Mouse (Mus musculus) liver, embryonic 11.5 days (tissue): ENCODE data around the gene Ror1. TPM values are rescaled to one million over a fixed set of nuclear protein-coding genes. Genes with fewer than 3 reads are reported as not detected.

ENCODE experiments used
- ATAC-seq: fragments of 200-750 bp; cut with Nextera tagmentation; replicated peaks from 2 replicates; pipeline ENCODE4 v1.8.0; 2017; ENCODE audit warnings: moderate number of reproducible peaks, mild to moderate bottlenecking, moderate TSS enrichment, moderate library complexity; ENCODE audit not compliant: low FRiP score
- DNase-seq: peaks from one replicate; pipeline ENCODE4 v3.0.0-alpha.2; 2017; ENCODE audit warnings: low spot score
- H3K27ac ChIP-seq: fragments of 300-500 bp; sonication (generic); 2 replicates; pipeline ENCODE4 v1.5.1; 2014; ENCODE audit warnings: mild to moderate bottlenecking, low read depth, low read length, control low read depth
- H3K27me3 ChIP-seq: fragments of 300-500 bp; sonication (generic); replicated peaks from 2 replicates; pipeline ENCODE4 v1.6.1; 2014; ENCODE audit warnings: low read length, mixed read lengths; ENCODE audit not compliant: control insufficient read depth, insufficient read depth
- H3K36me3 ChIP-seq: fragments of 300-500 bp; sonication (generic); 2 replicates; pipeline ENCODE4 v1.6.1; 2014; ENCODE audit warnings: mild to moderate bottlenecking, low read length, moderate library complexity, mixed read lengths; ENCODE audit not compliant: control insufficient read depth, insufficient read depth
- H3K4me1 ChIP-seq: fragments of 300-500 bp; sonication (generic); replicated peaks from 2 replicates; pipeline ENCODE4 v1.6.1; 2014; ENCODE audit warnings: low read length, mixed read lengths; ENCODE audit not compliant: control insufficient read depth, insufficient read depth
- H3K4me2 ChIP-seq: fragments of 300-500 bp; sonication (generic); 2 replicates; pipeline ENCODE4 v1.6.1; 2014; ENCODE audit warnings: mild to moderate bottlenecking, control low read depth, moderate library complexity
- H3K4me3 ChIP-seq: fragments of 300-500 bp; sonication (generic); 2 replicates; pipeline ENCODE4 v1.5.1; 2014; ENCODE audit warnings: low read depth, low read length, control low read depth
- H3K9ac ChIP-seq: fragments of 300-500 bp; sonication (generic); 2 replicates; pipeline ENCODE4 v1.6.1; 2014; ENCODE audit warnings: low read depth, low read length, control low read depth
- H3K9me3 ChIP-seq: fragments of 300-500 bp; sonication (generic); 2 replicates; pipeline ENCODE4 v1.6.1; 2016; ENCODE audit warnings: low read length, inconsistent platforms, mixed read lengths; ENCODE audit not compliant: control insufficient read depth
- WGBS: fragments of 180-500 bp; shearing (Covaris S2); extraction: QIAGEN DNeasy Blood & Tissue Kit; methylation state at CpG from one replicate; pipeline ENCODE4 v1.1.7; 2014; 5-methylcytosine and 5-hydroxymethylcytosine counted together
- polyA plus RNA-seq: library from polyadenylated mRNA; unstranded; fragments of >200 nt; fragmentation: Nextera tagmentation; extraction: Ambion mirVana; gene quantifications from 2 replicates; pipeline ENCODE4 v1.2.1, GENCODE M21; 2014

Ror1 gene
- polyA plus RNA-seq, 1 experiment from 2014 or later, result 4.1 TPM

DNA sequence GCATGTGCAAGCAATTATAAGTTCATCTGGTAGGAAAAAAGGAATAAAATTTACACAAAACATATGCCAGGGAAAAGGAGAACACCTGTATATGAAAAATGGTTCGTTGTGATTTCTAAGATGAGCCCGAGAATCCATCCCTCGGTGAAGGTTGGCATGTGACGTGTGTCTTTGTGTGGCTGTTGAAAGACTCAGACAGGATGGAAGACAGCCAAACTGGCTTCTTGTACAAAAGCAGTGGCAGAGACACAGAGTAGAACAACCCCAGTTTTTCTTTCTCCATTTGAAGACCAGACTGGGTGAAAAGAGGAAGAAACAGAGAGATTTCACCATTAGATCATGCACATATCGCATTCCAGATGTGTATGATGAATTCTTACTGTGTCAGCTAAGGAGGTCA is 62.8 kb downstream of the Ror1 start:
- DNase-seq, result no peak
- Histone ChIP-seq H3K36me3 (no peaks in the 10 kb centered on the region), H3K27me3 (no peaks in the 10 kb centered on the region), H3K4me2 (no peak overlapping the region), H3K4me3 (no peak overlapping the region), H3K9me3 (no peaks in the 10 kb centered on the region), H3K4me1 (no peaks in the 10 kb centered on the region), H3K27ac (no peak overlapping the region), H3K9ac (no peak overlapping the region)
- no peak for ATAC-seq
- WGBS, result 82% methylated on average over 5 of the region's 5 CpGs

DNA sequence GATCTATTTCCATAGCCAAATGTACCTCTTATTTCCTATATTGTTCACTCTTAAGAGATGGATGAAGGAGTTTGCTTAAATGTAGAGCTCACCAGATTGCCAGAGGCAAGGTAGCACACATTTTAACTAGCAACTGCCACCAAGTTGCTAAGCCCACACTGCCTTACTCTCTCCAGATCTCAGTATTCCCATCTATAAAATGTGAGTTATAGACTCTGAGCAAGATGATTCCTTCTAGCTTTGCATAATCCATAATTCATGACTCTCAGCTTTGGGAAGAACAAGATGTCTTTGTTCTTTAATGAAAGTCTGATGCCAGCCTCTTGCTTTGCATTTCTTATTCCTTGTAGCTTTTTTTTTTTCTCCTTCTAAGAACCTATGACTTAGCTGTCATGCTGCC is 64.6 kb downstream of the Ror1 start:
- Histone ChIP-seq H3K4me3 (no peak overlapping the region), H3K36me3 (no peaks in the 10 kb centered on the region), H3K9ac (no peak overlapping the region), H3K27ac (no peak overlapping the region), H3K4me2 (no peak overlapping the region), H3K9me3 (no peaks in the 10 kb centered on the region), H3K4me1 (no peaks in the 10 kb centered on the region), H3K27me3 (no peaks in the 10 kb centered on the region)
- ATAC-seq (no peak), DNase-seq (no peak)

DNA sequence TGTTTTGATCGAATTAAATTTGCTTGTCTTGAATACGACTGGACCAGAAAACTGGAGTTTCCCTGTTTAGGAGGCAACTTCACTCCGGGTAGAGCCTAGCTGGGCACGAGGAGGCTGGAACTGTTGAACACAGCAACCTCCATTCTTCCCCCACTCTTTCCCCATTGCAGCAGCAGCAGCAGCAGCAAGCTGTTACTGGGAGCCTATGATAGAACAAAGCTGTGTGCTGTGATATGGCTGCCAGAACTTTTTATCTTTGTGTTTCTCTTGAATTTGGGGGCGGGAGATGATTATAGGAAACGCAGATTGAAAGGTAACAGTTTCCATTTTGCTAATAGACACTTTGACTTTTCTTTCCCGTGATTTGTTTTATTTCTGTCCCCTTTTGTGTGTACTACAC is 70.2 kb downstream of the Ror1 start:
- Histone ChIP-seq H3K4me1 (no peaks in the 10 kb centered on the region), H3K27me3 (no peaks in the 10 kb centered on the region), H3K27ac (no peak overlapping the region), H3K9ac (no peak overlapping the region), H3K4me3 (no peak overlapping the region), H3K4me2 (no peak overlapping the region), H3K9me3 (no peaks in the 10 kb centered on the region), H3K36me3 (no peaks in the 10 kb centered on the region)
- DNase-seq (no peak), ATAC-seq (no peak)
- WGBS, result 78% methylated on average over 7 of the region's 7 CpGs

DNA sequence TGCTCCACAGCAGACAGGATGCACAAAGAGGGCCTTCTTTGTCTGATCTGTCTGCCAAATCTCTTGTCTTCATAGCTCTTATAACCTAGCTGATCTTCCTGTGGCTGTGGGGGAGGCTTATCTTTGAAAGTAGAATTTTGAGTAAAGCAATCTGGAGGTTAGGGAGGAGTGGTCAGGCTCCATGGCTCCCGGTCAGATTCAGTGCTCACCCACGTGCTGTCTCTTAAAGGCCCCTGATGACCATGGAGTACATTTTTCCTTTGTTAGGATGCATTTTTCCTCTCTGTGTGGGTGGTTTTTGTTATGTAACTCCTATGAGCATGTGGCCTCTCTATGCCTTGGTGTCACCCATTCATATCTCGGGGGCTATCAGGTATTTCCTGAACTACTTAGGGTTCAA is 71.3 kb downstream of the Ror1 start:
- no peak overlapping the region for H3K4me2 ChIP-seq
- H3K27me3 ChIP-seq, result no peaks in the 10 kb centered on the region
- H3K27ac ChIP-seq, result no peak overlapping the region
- H3K9me3 ChIP-seq, result no peaks in the 10 kb centered on the region
- H3K4me3 ChIP-seq, result no peak overlapping the region
- DNase-seq, result no peak
- no peaks in the 10 kb centered on the region for H3K36me3 ChIP-seq
- H3K9ac ChIP-seq, result no peak overlapping the region
- ATAC-seq, result no peak
- no peaks in the 10 kb centered on the region for H3K4me1 ChIP-seq
- WGBS, result 56% methylated on average over 3 of the region's 3 CpGs

DNA sequence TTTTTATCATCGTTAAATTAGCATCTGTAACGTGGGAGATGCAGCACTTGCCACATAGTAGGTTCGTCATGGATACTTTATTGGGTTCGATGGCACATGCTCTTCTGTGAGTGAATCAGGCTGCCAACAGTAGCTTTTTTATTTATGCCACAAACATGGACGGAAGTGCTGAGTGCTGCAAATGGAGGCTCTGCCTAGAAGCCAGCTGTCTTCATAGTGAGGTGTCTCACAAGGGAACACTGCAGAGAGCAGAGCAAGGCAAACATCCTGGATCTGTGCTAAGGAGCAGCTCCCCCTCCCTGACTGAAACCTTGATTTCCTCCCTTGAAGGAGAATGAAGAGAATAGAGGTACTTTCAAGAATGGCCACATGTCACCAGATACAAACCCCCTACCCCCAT is 74.1 kb downstream of the Ror1 start:
- no peak for DNase-seq
- Histone ChIP-seq H3K27me3 (no peaks in the 10 kb centered on the region), H3K4me1 (no peaks in the 10 kb centered on the region), H3K4me2 (no peak overlapping the region), H3K27ac (no peak overlapping the region), H3K4me3 (no peak overlapping the region), H3K9ac (no peak overlapping the region), H3K9me3 (no peaks in the 10 kb centered on the region), H3K36me3 (no peaks in the 10 kb centered on the region)
- WGBS, result 71% methylated on average over 5 of the region's 5 CpGs
- ATAC-seq, result no peak

DNA sequence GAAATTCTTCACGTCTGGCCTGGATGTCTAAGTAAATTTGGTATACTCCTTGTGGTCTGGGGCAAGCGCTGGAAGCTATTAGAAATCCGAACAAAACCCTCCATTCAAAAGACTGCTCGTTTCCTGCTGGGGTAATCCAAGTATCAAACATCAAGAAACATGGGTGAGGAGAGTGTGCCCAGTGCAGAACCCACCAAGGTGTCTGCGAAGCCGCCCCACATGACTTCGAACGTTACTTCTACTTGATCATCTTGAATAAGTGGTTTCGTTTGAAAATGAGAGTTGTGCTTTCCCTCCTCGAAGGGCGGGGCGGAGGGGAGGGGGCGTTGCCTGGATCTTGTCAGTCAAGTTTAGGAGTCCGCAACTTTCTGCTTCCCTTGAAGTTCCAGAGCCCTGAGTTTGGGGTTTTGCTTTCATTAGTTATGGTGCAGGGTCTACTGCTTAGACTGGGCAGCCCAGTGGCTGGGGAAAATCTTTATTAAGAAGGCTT is 74.6 kb downstream of the Ror1 start:
- Histone ChIP-seq H3K9me3 (no peaks in the 10 kb centered on the region), H3K36me3 (no peaks in the 10 kb centered on the region), H3K4me3 (no peak overlapping the region), H3K27me3 (no peaks in the 10 kb centered on the region), H3K27ac (no peak overlapping the region), H3K4me2 (no peak overlapping the region), H3K4me1 (no peaks in the 10 kb centered on the region), H3K9ac (no peak overlapping the region)
- no peak for ATAC-seq
- no peak for DNase-seq
- 54% methylated on average over 14 of the region's 14 CpGs for WGBS

DNA sequence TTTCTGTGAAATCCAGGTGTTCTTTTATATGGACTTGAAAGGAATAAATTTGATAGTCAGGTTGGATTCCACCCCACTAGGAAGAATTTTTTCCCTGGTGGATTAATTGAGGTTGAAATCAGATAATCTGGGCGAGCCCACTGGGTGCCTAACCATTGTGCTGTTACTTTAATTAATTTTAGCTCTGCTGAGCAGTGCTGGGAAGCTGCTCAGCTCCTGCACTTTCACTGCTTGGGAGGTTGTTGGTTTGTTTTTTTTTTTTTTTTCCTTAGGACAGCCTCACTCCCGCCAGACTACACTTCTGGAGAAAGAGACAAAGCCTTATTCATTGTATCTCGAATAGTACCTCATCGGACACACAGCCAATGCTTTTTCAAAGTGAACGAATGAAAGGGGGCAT is 75.2 kb downstream of the Ror1 start:
- no peaks in the 10 kb centered on the region for H3K9me3 ChIP-seq
- 66% methylated on average over 5 of the region's 5 CpGs for WGBS
- no peak for ATAC-seq
- H3K9ac ChIP-seq, result no peak overlapping the region
- H3K36me3 ChIP-seq, result no peaks in the 10 kb centered on the region
- DNase-seq, result no peak
- H3K27me3 ChIP-seq, result no peaks in the 10 kb centered on the region
- H3K4me3 ChIP-seq, result no peak overlapping the region
- no peak overlapping the region for H3K27ac ChIP-seq
- no peak overlapping the region for H3K4me2 ChIP-seq
- H3K4me1 ChIP-seq, result no peaks in the 10 kb centered on the region

DNA sequence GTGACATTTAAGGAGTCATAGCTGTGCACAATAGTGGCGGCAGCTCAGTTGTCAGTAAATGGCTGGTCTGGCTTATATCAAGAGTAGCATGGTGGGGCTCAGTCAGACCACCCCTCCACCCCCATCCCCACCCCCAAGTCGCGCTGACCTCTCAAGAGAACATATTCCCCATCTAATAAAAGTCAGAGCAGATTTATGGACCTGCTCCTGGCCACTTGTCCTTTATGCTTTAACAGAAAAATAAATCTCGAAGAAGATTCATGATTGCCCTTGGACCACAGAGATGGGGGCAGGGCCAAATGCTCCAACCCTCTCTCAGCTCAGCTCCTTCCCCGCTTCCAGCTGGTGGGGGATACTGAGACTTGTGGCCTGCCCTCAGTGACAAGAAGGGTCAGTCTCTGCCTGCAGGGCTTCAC is 75.9 kb downstream of the Ror1 start:
- Histone ChIP-seq H3K9ac (no peak overlapping the region), H3K4me3 (no peak overlapping the region), H3K27ac (no peak overlapping the region), H3K36me3 (no peaks in the 10 kb centered on the region), H3K4me1 (no peaks in the 10 kb centered on the region), H3K4me2 (no peak overlapping the region), H3K27me3 (no peaks in the 10 kb centered on the region), H3K9me3 (no peaks in the 10 kb centered on the region)
- WGBS, result 58% methylated on average over 5 of the region's 5 CpGs
- no peak for ATAC-seq
- DNase-seq, result no peak

DNA sequence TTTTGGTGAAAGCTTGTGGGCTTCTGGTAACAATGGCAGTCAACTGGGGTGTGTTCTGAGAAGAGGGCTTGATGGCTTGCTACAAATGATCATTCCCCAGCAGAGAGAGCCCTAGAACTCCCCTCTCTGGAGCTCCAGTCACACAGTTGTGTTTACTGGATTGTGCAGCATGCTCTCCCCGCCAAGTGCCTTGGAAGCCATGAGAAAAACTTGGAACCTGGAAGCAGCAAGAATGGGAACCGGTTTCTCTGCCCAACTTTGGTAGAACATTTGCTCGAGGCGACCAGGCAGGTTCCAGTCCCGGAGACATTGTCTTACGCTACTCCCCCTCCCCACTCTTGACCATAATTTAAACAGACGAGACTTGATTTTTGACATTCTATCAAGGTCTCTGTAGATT is 80.0 kb downstream of the Ror1 start:
- H3K4me3 ChIP-seq, result no peak overlapping the region
- no peaks in the 10 kb centered on the region for H3K27me3 ChIP-seq
- no peak for DNase-seq
- H3K36me3 ChIP-seq, result no peaks in the 10 kb centered on the region
- WGBS, result 88% methylated on average over 7 of the region's 7 CpGs
- H3K27ac ChIP-seq, result no peak overlapping the region
- H3K4me1 ChIP-seq, result no peaks in the 10 kb centered on the region; the same call in 1 of the 2 replicates
- H3K4me2 ChIP-seq, result no peak overlapping the region
- no peaks in the 10 kb centered on the region for H3K9me3 ChIP-seq
- no peak for ATAC-seq
- no peak overlapping the region for H3K9ac ChIP-seq
